Mouse (Mus musculus) midbrain, embryonic 13.5 days (tissue): ENCODE measurements at regions not wholly inside any gene's neighbourhood (a gene's known extent, or its start where the extent isn't known, plus 50 kb on each side); places are given as distances from the start of the nearest gene placed in this dataset.

ENCODE experiments used
- ATAC-seq: fragments of 200-750 bp; cut with Nextera tagmentation; 2 replicates; pipeline ENCODE4 v1.8.0; 2017; ENCODE audit warnings: mild to moderate bottlenecking, moderate TSS enrichment, moderate library complexity
- H3K27ac ChIP-seq: fragments of 300-500 bp; sonication (generic); 2 replicates; pipeline ENCODE4 v1.5.1; 2015; ENCODE audit warnings: inconsistent platforms, mild to moderate bottlenecking, moderate library complexity
- H3K27me3 ChIP-seq: fragments of 300-500 bp; sonication (generic); 2 replicates; pipeline ENCODE4 v1.6.1; 2015; ENCODE audit warnings: mild to moderate bottlenecking, inconsistent platforms
- H3K36me3 ChIP-seq: fragments of 300-500 bp; sonication (generic); 2 replicates; pipeline ENCODE4 v1.6.1; 2015; ENCODE audit warnings: mild to moderate bottlenecking, inconsistent platforms
- H3K4me1 ChIP-seq: fragments of 300-500 bp; sonication (generic); replicated peaks from 2 replicates; pipeline ENCODE4 v1.6.1; 2015; ENCODE audit warnings: inconsistent platforms
- H3K4me2 ChIP-seq: fragments of 300-500 bp; sonication (generic); replicated peaks from 2 replicates; pipeline ENCODE4 v1.6.1; 2015; ENCODE audit warnings: moderate library complexity, mild to moderate bottlenecking, inconsistent platforms
- H3K4me3 ChIP-seq: fragments of 300-500 bp; sonication (generic); replicated peaks from 2 replicates; pipeline ENCODE4 v1.5.1; 2015; ENCODE audit warnings: mild to moderate bottlenecking, inconsistent platforms
- H3K9ac ChIP-seq: fragments of 300-500 bp; sonication (generic); replicated peaks from 2 replicates; pipeline ENCODE4 v1.6.1; 2015; ENCODE audit warnings: mild to moderate bottlenecking, inconsistent platforms
- H3K9me3 ChIP-seq: fragments of 300-500 bp; sonication (generic); 2 replicates; pipeline ENCODE4 v1.6.1; 2016; ENCODE audit warnings: mild to moderate bottlenecking, inconsistent platforms
- WGBS: fragments of 180-500 bp; shearing (Covaris S2); methylation state at CpG from one replicate; pipeline ENCODE4 v1.1.7; 2015; 5-methylcytosine and 5-hydroxymethylcytosine counted together

GRCm38 (mm10) chr12:99643016-99643415 lies 79.6 kb upstream of the Foxn3 start:
- no peaks in the 10 kb centered on the region for H3K36me3 ChIP-seq
- no peak for ATAC-seq
- no peak overlapping the region for H3K4me3 ChIP-seq
- peaks cover 21% of the 10 kb centered on the region for H3K4me1 ChIP-seq
- no peak overlapping the region for H3K27ac ChIP-seq
- H3K27me3 ChIP-seq: no peaks in the 10 kb centered on the region
- H3K4me2 ChIP-seq: no peak overlapping the region
- H3K9me3 ChIP-seq: peaks cover 13% of the 10 kb centered on the region
- no peak overlapping the region for H3K9ac ChIP-seq
- 97% methylated on average over 16 of the region's 16 CpGs for WGBS

- H3K27ac ChIP-seq: no peak overlapping the region
- peaks cover 13% of the 10 kb centered on the region for H3K9me3 ChIP-seq
- no peak overlapping the region for H3K4me2 ChIP-seq
- H3K4me3 ChIP-seq: no peak overlapping the region
- no peak overlapping the region for H3K9ac ChIP-seq
- no peaks in the 10 kb centered on the region for H3K27me3 ChIP-seq
- 84% methylated on average over 7 of the region's 7 CpGs for WGBS
- H3K4me1 ChIP-seq: peaks cover 21% of the 10 kb centered on the region
- no peaks in the 10 kb centered on the region for H3K36me3 ChIP-seq
- ATAC-seq: no peak
These were observed 78.9 kb upstream of the Foxn3 start for GRCm38 (mm10) chr12:99642131-99642895.

DNA sequence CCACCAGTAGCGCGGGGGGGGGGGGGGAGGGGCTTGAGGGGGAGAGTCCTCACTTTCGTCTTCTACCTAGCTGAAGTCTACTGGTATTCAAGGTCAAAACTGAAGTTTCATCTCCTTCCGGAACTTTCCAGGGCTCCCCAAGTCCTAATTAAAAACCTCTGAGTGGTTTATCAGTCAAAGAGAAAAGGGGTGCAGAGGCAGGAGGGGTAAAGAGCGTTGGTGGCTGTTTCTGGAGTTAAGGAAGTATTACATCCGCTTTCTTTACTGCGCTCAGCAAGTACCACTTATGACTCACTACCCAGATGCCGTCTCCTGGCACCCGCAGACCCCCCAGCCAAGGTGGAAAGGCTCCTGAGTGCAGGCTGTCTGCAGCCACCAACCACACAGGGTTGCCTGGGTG lies 77.9 kb upstream of the Foxn3 start:
- no peaks in the 10 kb centered on the region for H3K36me3 ChIP-seq
- no peak for ATAC-seq
- 32% methylated on average over 7 of the region's 9 CpGs for WGBS
- H3K4me2 ChIP-seq: peak overlapping the region; percentile 54
- H3K27me3 ChIP-seq: no peaks in the 10 kb centered on the region
- H3K4me3 ChIP-seq: peak overlapping the region; percentile 29
- H3K9ac ChIP-seq: 0 out of 2 replicates have a peak overlapping the region, but pooled peaks have one; percentile 37
- peaks cover 21% of the 10 kb centered on the region for H3K4me1 ChIP-seq
- H3K9me3 ChIP-seq: peaks cover 13% of the 10 kb centered on the region
- no peak overlapping the region for H3K27ac ChIP-seq

DNA sequence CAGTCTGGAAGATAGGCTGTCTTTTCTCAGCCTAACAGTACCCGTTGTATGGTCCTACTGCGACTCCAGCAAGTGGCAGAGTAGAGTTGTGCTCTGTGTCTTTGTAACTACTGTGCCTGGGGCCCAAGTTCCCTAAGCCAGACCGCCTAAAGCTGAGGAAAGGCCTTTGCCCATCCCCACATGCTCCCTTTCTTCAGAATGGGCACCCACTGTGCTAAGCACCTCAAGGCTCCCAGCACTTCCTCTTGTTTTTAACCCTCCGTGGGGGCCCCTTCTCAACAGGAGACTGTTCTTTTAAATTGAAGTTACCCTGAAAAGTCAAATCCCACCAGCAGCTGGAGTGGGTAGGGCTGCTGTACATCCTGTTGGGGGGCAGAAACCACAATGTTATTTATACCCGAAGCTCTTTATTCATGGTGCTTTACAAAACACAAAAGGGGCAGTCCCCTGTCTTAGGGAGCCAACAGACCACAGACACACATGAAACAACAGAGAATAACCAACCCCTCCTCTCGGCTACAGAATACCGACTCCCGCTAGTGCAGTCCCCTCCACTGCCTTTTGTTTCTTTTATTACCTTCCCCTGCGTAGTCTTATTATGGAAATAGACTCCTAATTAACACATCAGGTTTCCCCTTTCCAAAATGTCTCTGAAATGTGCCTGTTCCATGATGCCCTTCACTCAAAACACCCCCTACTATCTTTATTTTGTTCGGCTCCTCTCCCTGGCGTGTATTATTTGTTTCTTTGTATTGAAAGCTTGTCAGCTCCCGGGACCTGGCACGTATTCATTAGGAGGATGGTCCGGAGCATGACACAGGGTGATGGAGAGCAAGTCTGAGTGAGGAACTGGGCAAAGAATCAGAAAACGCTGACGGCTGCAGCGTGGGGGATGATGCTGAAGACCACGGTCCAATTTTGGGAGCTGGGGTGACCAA lies 77.1 kb upstream of the Foxn3 start:
- peak; percentile 71 for ATAC-seq
- no peaks in the 10 kb centered on the region for H3K36me3 ChIP-seq
- H3K4me1 ChIP-seq: peaks cover 21% of the 10 kb centered on the region
- H3K4me2 ChIP-seq: peak overlapping the region; percentile 54
- peak overlapping the region; percentile 51 for H3K27ac ChIP-seq
- no peaks in the 10 kb centered on the region for H3K27me3 ChIP-seq
- H3K9ac ChIP-seq: peak overlapping the region; percentile 37; the same call in 1 of the 2 replicates
- peaks cover 13% of the 10 kb centered on the region for H3K9me3 ChIP-seq
- peak overlapping the region; percentile 29 for H3K4me3 ChIP-seq
- under 1% methylated on average over 18 of the region's 18 CpGs for WGBS

GRCm38 (mm10) chr12:99639847-99640213 lies 76.4 kb upstream of the Foxn3 start:
- no peaks in the 10 kb centered on the region for H3K36me3 ChIP-seq
- 2% methylated on average over 8 of the region's 8 CpGs for WGBS
- peak; percentile 76 for ATAC-seq
- H3K4me3 ChIP-seq: no peak overlapping the region
- H3K27ac ChIP-seq: peak overlapping the region; percentile 51
- no peak overlapping the region for H3K9ac ChIP-seq
- peaks cover 21% of the 10 kb centered on the region for H3K4me1 ChIP-seq
- H3K9me3 ChIP-seq: peaks cover 8% of the 10 kb centered on the region
- peak overlapping the region; percentile 54 for H3K4me2 ChIP-seq
- H3K27me3 ChIP-seq: no peaks in the 10 kb centered on the region

- Histone ChIP-seq H3K36me3 (no peaks in the 10 kb centered on the region), H3K4me2 (no peak overlapping the region), H3K27ac (no peak overlapping the region), H3K9me3 (0 out of 2 replicates have a peak, but pooled peaks cover 4% of the 10 kb centered on the region), H3K4me1 (peaks cover 21% of the 10 kb centered on the region), H3K9ac (no peak overlapping the region), H3K4me3 (no peak overlapping the region), H3K27me3 (no peaks in the 10 kb centered on the region)
- 89% methylated on average over 3 of the region's 3 CpGs for WGBS
- no peak for ATAC-seq
These were observed 75.7 kb upstream of the Foxn3 start for GRCm38 (mm10) chr12:99639118-99639517.

DNA sequence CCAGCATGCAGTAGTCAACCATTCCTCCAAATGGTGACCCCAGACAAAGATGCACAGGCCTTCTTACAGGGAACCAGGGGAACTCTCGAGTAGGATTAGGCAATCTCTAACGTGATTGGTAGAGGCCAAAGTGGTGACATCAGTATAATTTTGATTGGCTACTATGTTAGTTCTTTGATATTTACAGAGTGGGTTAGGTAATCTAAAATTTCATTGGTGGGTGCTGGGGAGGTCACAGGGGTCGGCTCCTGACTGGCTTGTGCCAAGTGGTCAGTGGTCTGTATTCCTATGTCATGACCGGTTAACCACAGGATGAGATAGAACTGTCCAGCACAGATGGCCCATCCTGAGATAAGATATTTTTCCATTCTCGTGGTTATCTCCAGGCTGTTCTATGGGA lies 74.6 kb upstream of the Foxn3 start:
- Histone ChIP-seq H3K9me3 (0 out of 2 replicates have a peak, but pooled peaks cover 4% of the 10 kb centered on the region), H3K27ac (no peak overlapping the region), H3K9ac (no peak overlapping the region), H3K4me1 (peaks cover 21% of the 10 kb centered on the region), H3K27me3 (no peaks in the 10 kb centered on the region), H3K4me3 (no peak overlapping the region), H3K4me2 (no peak overlapping the region), H3K36me3 (no peaks in the 10 kb centered on the region)
- WGBS: 88% methylated on average over 5 of the region's 5 CpGs
- no peak for ATAC-seq

DNA sequence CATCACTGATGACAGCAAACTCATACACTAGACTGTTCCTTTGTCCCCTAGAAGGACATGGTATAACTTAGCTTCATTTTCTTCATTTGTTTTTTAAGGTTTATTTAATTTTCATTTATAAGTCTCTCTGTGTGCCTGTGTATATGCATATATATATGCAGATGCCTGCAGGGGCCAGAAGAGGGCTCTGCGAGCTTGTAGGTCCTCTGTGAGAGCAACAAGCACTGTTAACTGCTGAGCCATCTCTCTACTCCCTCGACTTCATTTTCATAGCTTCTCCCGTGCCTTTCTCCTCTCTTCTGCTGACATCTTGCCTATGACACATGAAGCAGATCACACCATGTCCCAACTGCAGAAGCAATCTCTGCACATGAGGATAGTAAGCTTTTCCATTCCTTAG lies 72.9 kb upstream of the Foxn3 start:
- no peak overlapping the region for H3K4me3 ChIP-seq
- no peaks in the 10 kb centered on the region for H3K27me3 ChIP-seq
- 85% methylated on average over 3 of the region's 3 CpGs for WGBS
- H3K9ac ChIP-seq: no peak overlapping the region
- H3K4me2 ChIP-seq: no peak overlapping the region
- H3K36me3 ChIP-seq: no peaks in the 10 kb centered on the region
- no peak for ATAC-seq
- H3K4me1 ChIP-seq: peaks cover 17% of the 10 kb centered on the region
- no peak overlapping the region for H3K27ac ChIP-seq
- H3K9me3 ChIP-seq: no peaks in the 10 kb centered on the region

- WGBS: 85% methylated on average over 4 of the region's 4 CpGs
- Histone ChIP-seq H3K4me2 (no peak overlapping the region), H3K9me3 (no peaks in the 10 kb centered on the region), H3K4me3 (no peak overlapping the region), H3K27ac (no peak overlapping the region), H3K9ac (no peak overlapping the region), H3K36me3 (no peaks in the 10 kb centered on the region), H3K4me1 (peaks cover 8% of the 10 kb centered on the region), H3K27me3 (no peaks in the 10 kb centered on the region)
- no peak for ATAC-seq
These were observed 72.0 kb upstream of the Foxn3 start for GRCm38 (mm10) chr12:99635361-99635760.

GRCm38 (mm10) chr12:99634726-99635125 lies 71.3 kb upstream of the Foxn3 start:
- Histone ChIP-seq H3K4me1 (peaks cover 2% of the 10 kb centered on the region), H3K27ac (no peak overlapping the region), H3K4me2 (no peak overlapping the region), H3K4me3 (no peak overlapping the region), H3K36me3 (no peaks in the 10 kb centered on the region), H3K9ac (no peak overlapping the region), H3K27me3 (no peaks in the 10 kb centered on the region; the same call in 1 of the 2 replicates), H3K9me3 (no peaks in the 10 kb centered on the region)
- 95% methylated on average over 4 of the region's 4 CpGs for WGBS
- ATAC-seq: no peak

GRCm38 (mm10) chr12:99633678-99634077 lies 70.3 kb upstream of the Foxn3 start:
- ATAC-seq: no peak
- H3K4me1 ChIP-seq: no peaks in the 10 kb centered on the region
- H3K9ac ChIP-seq: no peak overlapping the region
- no peaks in the 10 kb centered on the region for H3K9me3 ChIP-seq
- H3K27me3 ChIP-seq: no peaks in the 10 kb centered on the region; the same call in 1 of the 2 replicates
- no peak overlapping the region for H3K27ac ChIP-seq
- no peak overlapping the region for H3K4me2 ChIP-seq
- no peaks in the 10 kb centered on the region for H3K36me3 ChIP-seq
- H3K4me3 ChIP-seq: no peak overlapping the region
- WGBS: 94% methylated on average over 10 of the region's 10 CpGs

DNA sequence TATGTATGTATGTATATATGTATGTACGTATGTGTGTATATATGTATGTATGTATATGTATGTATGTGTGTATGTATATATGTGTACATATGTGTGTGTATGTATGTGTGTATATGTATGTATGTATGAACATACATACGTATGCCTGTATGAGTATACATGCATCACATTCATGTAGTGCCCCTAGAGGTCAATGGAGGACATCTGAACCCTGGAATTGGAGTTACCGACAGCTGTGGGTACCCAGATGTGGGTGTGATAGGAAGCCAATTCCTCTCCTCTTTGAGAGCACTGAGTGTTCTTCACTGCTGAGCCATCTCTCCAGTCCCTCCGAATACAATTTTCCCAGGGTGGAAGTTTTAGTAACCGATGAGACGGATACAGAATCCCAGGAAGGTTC lies 69.6 kb upstream of the Foxn3 start:
- no peak overlapping the region for H3K9ac ChIP-seq
- no peaks in the 10 kb centered on the region; the same call in 1 of the 2 replicates for H3K27me3 ChIP-seq
- H3K4me1 ChIP-seq: peaks cover 6% of the 10 kb centered on the region
- ATAC-seq: no peak
- H3K4me2 ChIP-seq: no peak overlapping the region
- H3K36me3 ChIP-seq: no peaks in the 10 kb centered on the region
- H3K4me3 ChIP-seq: no peak overlapping the region
- H3K9me3 ChIP-seq: no peaks in the 10 kb centered on the region
- 91% methylated on average over 6 of the region's 6 CpGs for WGBS
- no peak overlapping the region for H3K27ac ChIP-seq
